Mouse (Mus musculus): ENCODE measurements at regions not wholly inside any gene's neighbourhood (a gene's known extent, or its start where the extent isn't known, plus 50 kb on each side); places are given as distances from the start of the nearest gene placed in this dataset.

GRCm38 (mm10) chr12:106392316-106392715 is 382.3 kb downstream of the Vrk1 start:
- no peak for DNase-seq (ENCODE audit: low spot score in 2 of 2)

GRCm38 (mm10) chr12:106399085-106399484 is 389.1 kb downstream of the Vrk1 start:
- no peak for DNase-seq (ENCODE audit: low spot score in 2 of 2)

- DNase-seq (ENCODE audit: low spot score in 2 of 2) = peak in 1 of 2 experiments; percentile 35
Observed at GRCm38 (mm10) chr12:106411075-106411474, 401.0 kb downstream of the Vrk1 start.

- DNase-seq (ENCODE audit: low spot score in 2 of 2) = no peak
Observed at GRCm38 (mm10) chr12:106426631-106427030, 416.6 kb downstream of the Vrk1 start.

- no peak for DNase-seq (ENCODE audit: low spot score in 2 of 2)
Observed at GRCm38 (mm10) chr12:106429991-106430390, 420.0 kb downstream of the Vrk1 start.

- no peak for DNase-seq (ENCODE audit: low spot score in 2 of 2)
Observed at GRCm38 (mm10) chr12:106445151-106445550, 435.1 kb downstream of the Vrk1 start.

GRCm38 (mm10) chr12:106445976-106446375 is 435.9 kb downstream of the Vrk1 start:
- DNase-seq (ENCODE audit: low spot score in 2 of 2) = no peak

GRCm38 (mm10) chr12:106446876-106447532 is 437.0 kb downstream of the Vrk1 start:
- no peak for DNase-seq (ENCODE audit: low spot score in 2 of 2)

GRCm38 (mm10) chr12:106448551-106448950 is 438.5 kb downstream of the Vrk1 start:
- DNase-seq (ENCODE audit: low spot score in 2 of 2) = no peak

- DNase-seq (ENCODE audit: low spot score in 2 of 2) = no peak
Observed at GRCm38 (mm10) chr12:106453491-106453890, 443.5 kb downstream of the Vrk1 start.

- no peak for DNase-seq (ENCODE audit: low spot score in 2 of 2)
Observed at GRCm38 (mm10) chr12:106458215-106458614, 448.2 kb downstream of the Vrk1 start.

GRCm38 (mm10) chr12:106460650-106461049 is 450.6 kb downstream of the Vrk1 start:
- DNase-seq (ENCODE audit: low spot score in 2 of 2) = no peak

GRCm38 (mm10) chr12:106462281-106462680 is 452.3 kb downstream of the Vrk1 start:
- no peak for DNase-seq (ENCODE audit: low spot score in 2 of 2)

- DNase-seq (ENCODE audit: low spot score in 2 of 2) = no peak
Observed at GRCm38 (mm10) chr12:106464701-106465100, 454.7 kb downstream of the Vrk1 start.

GRCm38 (mm10) chr12:106468173-106468860 is 458.3 kb downstream of the Vrk1 start:
- DNase-seq (ENCODE audit: low spot score in 2 of 2) = no peak

- DNase-seq (ENCODE audit: low spot score in 2 of 2) = peak; percentile 6 to 31
Observed at GRCm38 (mm10) chr12:106474501-106475165, 464.6 kb downstream of the Vrk1 start.

GRCm38 (mm10) chr12:106475486-106476050 is 465.5 kb downstream of the Vrk1 start:
- DNase-seq (ENCODE audit: low spot score in 2 of 2) = no peak

GRCm38 (mm10) chr12:106477040-106477665 is 467.1 kb downstream of the Vrk1 start:
- no peak for DNase-seq (ENCODE audit: low spot score in 2 of 2)

- no peak for DNase-seq (ENCODE audit: low spot score in 2 of 2)
Observed at GRCm38 (mm10) chr12:106477731-106478130, 467.7 kb downstream of the Vrk1 start.

- no peak for DNase-seq (ENCODE audit: low spot score in 2 of 2)
Observed at GRCm38 (mm10) chr12:106478381-106478781, 468.4 kb downstream of the Vrk1 start.

- DNase-seq (ENCODE audit: low spot score in 2 of 2) = no peak
Observed at GRCm38 (mm10) chr12:106479067-106479877, 469.2 kb downstream of the Vrk1 start.
